Mouse (Mus musculus) activated CD4-positive, CD25-positive, alpha-beta regulatory T cell, adult 4 months (primary cell): Measurements from ENCODE around the gene Cdc20. TPM values are rescaled to one million over a fixed set of nuclear protein-coding genes. Genes with fewer than 3 reads are reported as not detected.

Source experiments
- ATAC-seq: one replicate; pipeline ENCODE4 v1.8.0; 2017
- polyA plus RNA-seq, 2 experiments: library from polyadenylated mRNA; unstranded; fragments of 100-300 nt; shearing (Covaris generic); gene quantifications; one replicate each; pipeline ENCODE4 v1.2.1; 2017

Gene Cdc20
- polyA plus RNA-seq, 2 experiments from 2014 or later = 9.4 to 15.3 TPM

GRCm38 (mm10) chr4:118417112-118417797, 19.9 kb downstream of the Cdc20 start:
- ATAC-seq = no peak

GRCm38 (mm10) chr4:118416329-118416728, 20.8 kb downstream of the Cdc20 start:
- no peak for ATAC-seq

GRCm38 (mm10) chr4:118415779-118416178, 21.4 kb downstream of the Cdc20 start:
- ATAC-seq = no peak

GRCm38 (mm10) chr4:118413553-118413952, 23.6 kb downstream of the Cdc20 start:
- ATAC-seq = no peak

GRCm38 (mm10) chr4:118410871-118411270, 26.3 kb downstream of the Cdc20 start:
- no peak for ATAC-seq

GRCm38 (mm10) chr4:118409142-118409900, 27.8 kb downstream of the Cdc20 start, which contains the start of the genes Szt2 and Med8:
Szt2 (minus strand) TSS chr4:118409273.
Med8 (plus strand) TSS chr4:118409337.
- peak; percentile 99 for ATAC-seq

GRCm38 (mm10) chr4:118402701-118403100, 34.5 kb downstream of the Cdc20 start:
- ATAC-seq = no peak

GRCm38 (mm10) chr4:118401918-118402317, 35.2 kb downstream of the Cdc20 start:
- no peak for ATAC-seq

GRCm38 (mm10) chr4:118401421-118401820, 35.7 kb downstream of the Cdc20 start:
- ATAC-seq = no peak

- ATAC-seq = no peak
Observed at GRCm38 (mm10) chr4:118398400-118398799, 38.8 kb downstream of the Cdc20 start.

- no peak for ATAC-seq
Observed at GRCm38 (mm10) chr4:118396433-118396832, 40.7 kb downstream of the Cdc20 start.

GRCm38 (mm10) chr4:118395289-118395688, 41.9 kb downstream of the Cdc20 start:
- no peak for ATAC-seq

GRCm38 (mm10) chr4:118394505-118394904, 42.6 kb downstream of the Cdc20 start:
- ATAC-seq = no peak

GRCm38 (mm10) chr4:118390146-118390545, 47.0 kb downstream of the Cdc20 start:
- ATAC-seq = no peak

- no peak for ATAC-seq
Observed at GRCm38 (mm10) chr4:118387316-118387715, 49.8 kb downstream of the Cdc20 start.

- no peak for ATAC-seq
Observed at GRCm38 (mm10) chr4:118383271-118383670, 53.9 kb downstream of the Cdc20 start.

Other genes with a start within 250 kb of the Cdc20 start
- gene Ptprf, start 145.9 kb downstream of the Cdc20 start, polyA plus RNA-seq = under 1 TPM; 0.31 to 0.34 TPM
- gene Szt2, start 28.1 kb downstream of the Cdc20 start, polyA plus RNA-seq = 10 to 100 TPM; 11.0 to 11.2 TPM
- gene Med8, start 28.0 kb downstream of the Cdc20 start, polyA plus RNA-seq = 100 to 1,000 TPM; 115 to 118 TPM
- 100 to 1,000 TPM; 125 to 129 TPM for gene Elovl1, start 9.3 kb downstream of the Cdc20 start, polyA plus RNA-seq
- gene Mpl, start 20.2 kb upstream of the Cdc20 start, polyA plus RNA-seq = not detected
- not detected for gene Tie1, start 52.7 kb upstream of the Cdc20 start, polyA plus RNA-seq
- gene 2610528J11Rik, start 89.6 kb upstream of the Cdc20 start, polyA plus RNA-seq = not detected
- not detected for gene Tmem125, start 106.7 kb upstream of the Cdc20 start, polyA plus RNA-seq
- gene Cfap57, start 183.4 kb upstream of the Cdc20 start, polyA plus RNA-seq = not detected
- 100 to 1,000 TPM; 163 to 165 TPM for gene Ebna1bp2, start 183.4 kb upstream of the Cdc20 start, polyA plus RNA-seq
- not detected for gene Olfr62, start 221.6 kb upstream of the Cdc20 start, polyA plus RNA-seq